In genomic region chr6:37387281-37387680, GRCm38 (mm10) we compare ENCODE assay signal across 21 mouse cellular contexts.
"Had no signal": no experiment of that assay in that cellular context is flagged by ENCODE, and none has a peak within 500 bp of the region (broad histone marks: within the 10 kb centered on the region; RNA-seq: fewer than 3 reads in every experiment).

No protein-coding gene starts in this region.

- H3K9me3 ChIP-seq: limb, embryonic 12.5 days; limb, embryonic 15.5 days; megakaryocyte, embryonic 14.5 days; midbrain, embryonic 10.5 days; midbrain, embryonic 13.5 days; neural tube, embryonic 13.5 days; stomach, embryonic 15.5 days had no signal

- H3K4me2 ChIP-seq: limb, embryonic 12.5 days; limb, embryonic 15.5 days; liver, embryonic 11.5 days; lung, embryonic 14.5 days; midbrain, embryonic 13.5 days; neural tube, embryonic 13.5 days; stomach, embryonic 15.5 days had no signal

- DNase-seq: kidney, adult 9 months; kidney, postnatal 14 days; kidney, postnatal 4 days; left cerebral cortex, postnatal 4 days; liver, postnatal 0 days; lung, embryonic 14.5 days; retina, postnatal 1 day; right cerebral cortex, postnatal 25 days; spleen, adult 18-20 months; thymus, postnatal 25 days had no signal

- H3K27me3 ChIP-seq: limb, embryonic 12.5 days; limb, embryonic 15.5 days; megakaryocyte, embryonic 14.5 days; midbrain, embryonic 13.5 days; neural tube, embryonic 13.5 days; stomach, embryonic 15.5 days had no signal

- H3K36me3 ChIP-seq: midbrain, embryonic 10.5 days; midbrain, embryonic 13.5 days; neural tube, embryonic 13.5 days; stomach, embryonic 15.5 days had no signal

- H3K27ac ChIP-seq: limb, embryonic 12.5 days; limb, embryonic 15.5 days; liver, embryonic 14.5 days; midbrain, embryonic 10.5 days; midbrain, embryonic 13.5 days; neural tube, embryonic 13.5 days; stomach, embryonic 15.5 days had no signal

- H3K9ac ChIP-seq: limb, embryonic 12.5 days; limb, embryonic 15.5 days; liver, embryonic 14.5 days; liver, postnatal 0 days; lung, embryonic 14.5 days; midbrain, embryonic 13.5 days; neural tube, embryonic 13.5 days; stomach, embryonic 15.5 days had no signal

- ATAC-seq: liver, postnatal 0 days; midbrain, embryonic 13.5 days; midbrain, embryonic 16.5 days had no signal

- H3K4me3 ChIP-seq: limb, embryonic 12.5 days; limb, embryonic 15.5 days; megakaryocyte, embryonic 14.5 days; midbrain, embryonic 10.5 days; midbrain, embryonic 13.5 days; myocyte; neural tube, embryonic 13.5 days; stomach, embryonic 15.5 days had no signal

- H3K4me1 ChIP-seq: megakaryocyte, embryonic 14.5 days had no signal
